20 mouse cellular contexts compared by ENCODE assay signal in the genomic region with DNA sequence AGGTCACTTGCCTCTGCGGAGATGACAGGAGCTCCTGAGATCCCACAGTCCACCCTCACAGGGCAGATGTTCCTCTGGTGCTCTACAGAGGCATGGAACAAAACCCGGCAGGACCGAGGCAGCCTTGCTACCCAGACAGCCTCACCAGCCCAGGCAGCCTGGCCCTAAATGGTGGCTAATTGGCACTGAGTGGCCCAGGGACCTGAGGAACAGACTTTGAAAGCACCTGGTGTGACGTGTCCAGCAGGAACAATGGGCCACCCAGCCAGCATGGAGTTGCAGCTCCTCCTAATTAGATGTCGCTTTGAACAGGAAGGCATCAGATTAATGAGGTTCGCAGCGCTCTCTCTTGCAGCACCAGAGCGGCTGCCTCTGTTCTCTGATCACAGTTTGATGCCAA.
A peak's percentile ranks its signal among the peaks of the same experiment; 100 is the strongest.
DNase-seq lines count a peak whose midpoint lies in the region; ATAC-seq lines count a peak whose summit lies in the region.
"Had no signal": no experiment of that assay in that cellular context is flagged by ENCODE, and none has a peak within 500 bp of the region (broad histone marks: within the 10 kb centered on the region; RNA-seq: fewer than 3 reads in every experiment).

No protein-coding gene starts in this region.

- DNase-seq in forebrain, embryonic 11.5 days (ENCODE audit: low spot score) = peak; percentile 65
- no peak for DNase-seq in forebrain, embryonic 10.5 days (ENCODE audit: extremely low spot score, low spot score)
- DNase-seq in thymus, postnatal 0 days (ENCODE audit: low spot score) = no peak
- no peak for DNase-seq in spleen, adult 18-20 months
- DNase-seq: cerebellum, adult 2 months; cerebellum, postnatal 36 days; gastrocnemius, postnatal 25 days; heart, adult 2 months; heart, postnatal 36 days; liver; thymus, postnatal 14 days had no signal

- H3K27me3 ChIP-seq in forebrain, embryonic 11.5 days (ENCODE audit: control insufficient read depth, insufficient read depth, low read length) = no peaks in the 10 kb centered on the region
- H3K27me3 ChIP-seq in forebrain, embryonic 10.5 days (ENCODE audit: poor library complexity, severe bottlenecking) = peaks cover 6% of the 10 kb centered on the region
- H3K27me3 ChIP-seq in midbrain, embryonic 16.5 days (ENCODE audit: control insufficient read depth, insufficient read depth, low read depth, low read length) = no peaks in the 10 kb centered on the region
- H3K27me3 ChIP-seq in midbrain, embryonic 13.5 days = no peaks in the 10 kb centered on the region
- H3K27me3 ChIP-seq in hindbrain, embryonic 16.5 days (replicated peaks; ENCODE audit: control insufficient read depth, insufficient read depth, low read length) = no peaks in the 10 kb centered on the region
- H3K27me3 ChIP-seq: intestine, embryonic 15.5 days; neural tube, embryonic 12.5 days had no signal

- no peak overlapping the region for H3K4me3 ChIP-seq in forebrain, embryonic 11.5 days (ENCODE audit: low read depth, low read length)
- H3K4me3 ChIP-seq in forebrain, embryonic 10.5 days = no peak overlapping the region
- H3K4me3 ChIP-seq in midbrain, embryonic 16.5 days (ENCODE audit: low read depth, low read length) = no peak overlapping the region
- H3K4me3 ChIP-seq in midbrain, embryonic 13.5 days (replicated peaks) = no peak overlapping the region
- H3K4me3 ChIP-seq in hindbrain, embryonic 16.5 days (ENCODE audit: low read length) = no peak overlapping the region
- H3K4me3 ChIP-seq: heart, adult 2 months; intestine, embryonic 15.5 days; neural tube, embryonic 12.5 days had no signal

- ATAC-seq in forebrain, embryonic 11.5 days (replicated peaks; ENCODE audit: low FRiP score) = no peak
- ATAC-seq in midbrain, embryonic 16.5 days = no peak
- ATAC-seq in midbrain, embryonic 13.5 days = no peak
- peak; percentile 26 for ATAC-seq in hindbrain, embryonic 16.5 days
- ATAC-seq: intestine, embryonic 15.5 days; lung, postnatal 0 days had no signal

- no peak overlapping the region for H3K27ac ChIP-seq in forebrain, embryonic 11.5 days (ENCODE audit: low read depth, low read length)
- H3K27ac ChIP-seq in forebrain, embryonic 10.5 days = no peak overlapping the region
- peak overlapping the region; percentile 14; the same call in 1 of the 2 replicates for H3K27ac ChIP-seq in midbrain, embryonic 16.5 days (ENCODE audit: low read length)
- no peak overlapping the region for H3K27ac ChIP-seq in midbrain, embryonic 13.5 days
- H3K27ac ChIP-seq in hindbrain, embryonic 16.5 days (ENCODE audit: low read depth, low read length) = no peak overlapping the region
- H3K27ac ChIP-seq: heart, adult 2 months; intestine, embryonic 15.5 days; neural tube, embryonic 12.5 days; stomach, postnatal 0 days had no signal

- H3K9me3 ChIP-seq in forebrain, embryonic 11.5 days (ENCODE audit: control insufficient read depth, low read length) = no peaks in the 10 kb centered on the region
- no peaks in the 10 kb centered on the region; the same call in 1 of the 2 replicates for H3K9me3 ChIP-seq in forebrain, embryonic 10.5 days
- no peaks in the 10 kb centered on the region for H3K9me3 ChIP-seq in midbrain, embryonic 16.5 days (replicated peaks; ENCODE audit: control insufficient read depth, low read length, poor library complexity, severe bottlenecking)
- no peaks in the 10 kb centered on the region for H3K9me3 ChIP-seq in midbrain, embryonic 13.5 days
- H3K9me3 ChIP-seq in hindbrain, embryonic 16.5 days (ENCODE audit: control insufficient read depth, low read length) = no peaks in the 10 kb centered on the region
- H3K9me3 ChIP-seq: G1E; intestine, embryonic 15.5 days; neural tube, embryonic 12.5 days had no signal

- no peaks in the 10 kb centered on the region; the same call in 1 of the 2 replicates for H3K4me1 ChIP-seq in forebrain, embryonic 11.5 days (replicated peaks; ENCODE audit: control insufficient read depth, insufficient read depth, low read length)
- H3K4me1 ChIP-seq in forebrain, embryonic 10.5 days = peaks cover 12% of the 10 kb centered on the region
- H3K4me1 ChIP-seq in midbrain, embryonic 16.5 days (ENCODE audit: control insufficient read depth, insufficient read depth, low read length) = peaks cover 6% of the 10 kb centered on the region
- peaks cover 9% of the 10 kb centered on the region; the same call in 1 of the 2 replicates for H3K4me1 ChIP-seq in midbrain, embryonic 13.5 days (replicated peaks)
- peaks cover 12% of the 10 kb centered on the region for H3K4me1 ChIP-seq in hindbrain, embryonic 16.5 days (ENCODE audit: control insufficient read depth, insufficient read depth, low read depth, low read length)
- H3K4me1 ChIP-seq: intestine, embryonic 15.5 days had no signal

- 34% methylated on average over 8 of the region's 8 CpGs for WGBS in forebrain, embryonic 11.5 days
- 52% methylated on average over 8 of the region's 8 CpGs for WGBS in forebrain, embryonic 10.5 days
- 52% methylated on average over 8 of the region's 8 CpGs for WGBS in midbrain, embryonic 16.5 days
- WGBS in midbrain, embryonic 13.5 days = 64% methylated on average over 8 of the region's 8 CpGs
- 40% methylated on average over 8 of the region's 8 CpGs for WGBS in hindbrain, embryonic 16.5 days

- H3K36me3 ChIP-seq in forebrain, embryonic 11.5 days (ENCODE audit: control insufficient read depth, insufficient read depth, low read length) = no peaks in the 10 kb centered on the region
- no peaks in the 10 kb centered on the region for H3K36me3 ChIP-seq in forebrain, embryonic 10.5 days (replicated peaks)
- H3K36me3 ChIP-seq in midbrain, embryonic 16.5 days (ENCODE audit: control insufficient read depth, insufficient read depth, low read length) = no peaks in the 10 kb centered on the region
- no peaks in the 10 kb centered on the region for H3K36me3 ChIP-seq in midbrain, embryonic 13.5 days
- no peaks in the 10 kb centered on the region for H3K36me3 ChIP-seq in hindbrain, embryonic 16.5 days (ENCODE audit: control insufficient read depth, insufficient read depth, low read length)
- H3K36me3 ChIP-seq: G1E; intestine, embryonic 15.5 days; neural tube, embryonic 12.5 days had no signal

- no peak overlapping the region for H3K4me2 ChIP-seq in forebrain, embryonic 11.5 days (ENCODE audit: low read depth, low read length, severe bottlenecking)
- no peak overlapping the region for H3K4me2 ChIP-seq in midbrain, embryonic 16.5 days (ENCODE audit: low read length)
- H3K4me2 ChIP-seq in midbrain, embryonic 13.5 days (replicated peaks) = no peak overlapping the region
- no peak overlapping the region for H3K4me2 ChIP-seq in hindbrain, embryonic 16.5 days (ENCODE audit: low read length)
- H3K4me2 ChIP-seq: intestine, embryonic 15.5 days; midbrain, embryonic 11.5 days; neural tube, embryonic 12.5 days had no signal

- no peak overlapping the region for H3K9ac ChIP-seq in forebrain, embryonic 11.5 days (ENCODE audit: low read length)
- no peak overlapping the region for H3K9ac ChIP-seq in midbrain, embryonic 16.5 days (ENCODE audit: low read depth, low read length)
- H3K9ac ChIP-seq in midbrain, embryonic 13.5 days (replicated peaks) = no peak overlapping the region
- H3K9ac ChIP-seq in hindbrain, embryonic 16.5 days (ENCODE audit: low read depth, low read length) = no peak overlapping the region
- H3K9ac ChIP-seq: intestine, embryonic 15.5 days; neural tube, embryonic 12.5 days had no signal
